Mouse (Mus musculus): ENCODE results near the gene Ttll1.
"Not testable (repeated sequence)": the region's sequence is repeated elsewhere in the genome, so short reads cannot be mapped to it uniquely, and the experiment has no call there.

The Ttll1 gene

DNA sequence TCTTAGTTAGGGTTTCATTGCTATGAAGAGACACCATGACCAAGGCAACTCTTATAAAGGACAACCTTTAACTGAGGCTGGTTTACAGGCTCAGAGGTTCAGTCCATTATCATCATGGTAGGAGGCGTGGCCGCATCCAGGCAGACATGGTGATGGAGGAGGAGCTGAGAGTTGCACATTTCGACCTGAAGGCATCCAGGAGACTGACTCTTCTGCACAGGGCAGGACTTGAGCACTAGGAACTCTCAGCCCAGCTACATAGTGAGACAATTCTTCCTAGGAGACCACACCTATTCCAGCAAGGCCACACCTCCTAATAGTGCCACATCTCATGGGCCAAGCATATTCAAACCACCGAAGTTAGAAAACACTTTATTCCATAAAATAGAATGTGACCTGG, 30.9 kb downstream of the Ttll1 start:
- no peak for DNase-seq

DNA sequence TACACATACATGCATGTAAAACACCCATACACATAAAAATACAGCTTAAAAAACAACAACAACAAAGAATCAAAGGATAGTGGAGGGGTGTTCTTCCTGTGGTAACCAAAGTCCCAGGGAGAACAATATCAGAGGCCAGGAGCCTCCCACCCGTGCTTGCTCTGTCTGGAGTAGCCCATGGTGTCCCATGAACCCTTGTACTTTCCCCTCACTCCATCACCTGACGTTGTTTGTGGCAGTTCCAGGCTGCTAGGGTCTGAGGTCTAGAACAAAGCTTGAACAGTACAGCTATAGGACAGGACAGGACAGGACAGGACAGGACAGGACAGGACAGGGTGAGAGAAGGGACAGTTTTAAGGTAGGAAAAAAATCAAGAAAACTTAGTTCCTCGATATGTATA, 32.6 kb downstream of the Ttll1 start:
- DNase-seq = no peak

- DNase-seq = no peak
Observed at GRCm38 (mm10) chr15:83476593-83477273, 34.0 kb downstream of the Ttll1 start.

GRCm38 (mm10) chr15:83474466-83474836, 36.2 kb downstream of the Ttll1 start:
- DNase-seq = no peak

DNA sequence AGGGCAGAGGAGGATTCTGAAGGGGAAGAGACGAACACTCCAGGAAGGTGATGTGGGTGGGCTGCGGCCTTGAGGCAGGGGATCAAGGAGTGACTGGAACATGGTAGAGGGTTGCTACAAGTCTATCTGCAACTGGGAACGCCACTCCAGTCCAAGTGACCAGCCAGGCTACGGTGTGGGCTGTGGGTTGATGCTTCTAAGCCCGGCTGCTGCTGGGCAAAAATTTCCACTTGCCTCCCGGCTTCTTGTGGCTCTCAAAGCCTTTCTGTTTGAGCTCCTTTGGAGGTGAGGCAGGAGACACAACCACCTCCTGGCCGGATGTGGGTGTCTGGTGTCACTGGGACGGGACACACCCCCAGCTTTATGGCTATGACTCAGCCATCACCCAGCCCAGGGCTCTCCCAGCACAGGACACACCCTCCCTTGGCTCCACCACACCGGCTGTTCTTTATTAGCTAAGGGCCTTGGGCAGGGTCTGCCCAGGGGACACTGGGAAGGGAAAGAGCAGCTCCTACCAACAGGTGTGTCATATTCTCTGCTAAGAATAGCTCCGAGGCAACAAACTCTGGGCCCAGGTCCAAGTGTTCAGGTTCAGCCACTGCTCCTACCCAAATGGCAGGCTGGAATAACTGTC, 36.7 kb downstream of the Ttll1 start:
- no peak for DNase-seq

GRCm38 (mm10) chr15:83473251-83473650, 37.4 kb downstream of the Ttll1 start:
- DNase-seq = no peak

GRCm38 (mm10) chr15:83471476-83471875, 39.2 kb downstream of the Ttll1 start:
- no peak for DNase-seq

DNA sequence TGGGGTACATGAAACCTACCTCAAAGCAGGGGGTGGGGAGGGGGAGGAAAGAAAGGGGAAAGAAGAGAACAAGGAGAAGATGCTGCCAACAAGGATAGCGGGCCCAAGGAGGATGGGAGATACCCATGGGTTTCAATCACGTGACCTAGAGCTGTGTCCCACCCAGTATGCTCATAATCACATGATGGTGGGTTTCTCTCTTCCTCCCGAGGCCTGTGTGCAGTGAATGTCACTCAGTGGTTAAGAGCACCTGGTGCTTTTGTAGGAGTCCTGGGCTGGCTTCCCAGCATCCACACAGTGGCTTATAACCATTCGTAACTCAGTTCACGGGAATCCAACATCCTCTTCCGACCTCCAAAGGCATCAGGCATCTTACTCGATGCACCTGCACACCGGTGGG, 40.2 kb downstream of the Ttll1 start:
- DNase-seq = no peak

DNA sequence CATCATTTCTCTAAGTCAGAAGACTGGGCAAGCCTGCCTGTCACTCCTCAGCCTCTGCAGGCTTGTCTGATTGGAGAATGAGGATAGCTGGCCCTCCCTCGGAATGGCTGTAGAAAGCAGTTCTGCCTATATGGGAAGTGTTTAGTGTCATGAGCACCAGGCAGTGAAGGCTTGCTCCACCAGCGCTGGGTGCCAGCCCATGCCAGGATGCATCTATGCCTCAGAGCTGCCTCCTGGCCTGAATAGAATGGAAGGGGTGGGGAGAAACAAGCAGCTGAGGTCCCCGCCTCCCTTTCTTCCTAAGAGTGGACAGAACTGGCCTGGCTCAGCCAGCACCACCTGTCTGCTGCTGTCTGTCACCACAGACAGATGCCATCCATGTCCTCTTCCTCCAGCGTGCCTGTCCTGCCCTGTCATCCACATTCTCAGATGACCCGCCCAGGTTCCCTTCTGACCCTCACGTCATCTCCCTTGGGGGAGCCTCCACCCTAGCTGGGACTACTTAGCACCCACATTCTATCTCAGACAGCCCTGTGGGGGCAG, 41.3 kb downstream of the Ttll1 start:
- DNase-seq = no peak

DNA sequence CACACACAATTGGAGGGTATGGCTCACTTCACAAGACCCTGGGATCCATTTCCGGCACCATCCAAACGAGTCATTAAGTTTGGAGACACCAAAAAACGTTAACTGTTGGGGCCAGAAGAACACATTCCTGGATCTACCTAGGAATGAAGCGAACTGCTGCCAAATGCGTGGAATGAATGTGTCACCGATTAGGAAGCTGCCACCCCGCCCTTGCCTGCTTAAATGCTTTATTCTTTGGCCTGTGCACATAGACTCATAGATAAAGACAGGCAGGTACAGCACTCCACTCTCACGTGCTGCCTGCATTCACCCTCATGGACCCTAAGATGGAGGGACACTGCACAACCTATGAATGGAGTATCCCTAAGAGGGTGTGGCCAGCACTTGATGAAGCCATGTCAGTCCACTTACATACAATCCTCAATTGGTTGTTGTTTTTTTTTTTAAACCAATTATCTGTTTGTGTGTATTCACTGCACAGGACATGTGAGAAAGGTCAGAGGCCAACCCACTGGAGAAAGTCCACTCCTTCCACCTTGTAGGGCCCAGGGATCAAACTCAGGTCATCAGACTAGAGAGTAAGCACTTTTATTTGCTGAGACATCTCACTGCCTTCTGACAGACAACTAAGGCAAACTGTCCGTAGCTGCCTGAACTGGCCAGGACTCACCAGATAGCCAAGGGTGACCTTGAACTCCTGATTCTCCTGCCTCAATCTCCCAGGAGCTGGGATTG, 43.3 kb downstream of the Ttll1 start:
- no peak for DNase-seq

DNA sequence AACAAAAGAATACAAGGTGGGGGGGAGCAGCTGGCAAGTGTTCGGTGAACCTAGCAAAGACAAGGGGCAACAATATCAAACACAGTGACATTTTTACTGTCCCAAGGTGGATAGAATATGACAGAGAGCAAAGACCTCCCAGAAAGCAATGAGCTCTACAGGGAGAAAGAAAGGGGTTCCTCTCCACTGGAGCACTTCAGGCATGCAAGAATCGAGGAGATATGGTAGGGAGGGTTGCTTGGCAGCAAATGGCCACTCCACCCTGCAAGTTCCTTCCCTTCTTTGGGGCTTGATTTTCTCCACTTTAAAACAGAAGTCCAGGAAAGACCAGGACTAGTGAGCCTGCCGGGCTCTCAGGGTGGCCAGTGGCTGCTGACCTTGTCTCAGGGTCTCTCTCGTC, 44.4 kb downstream of the Ttll1 start:
- DNase-seq = no peak

- DNase-seq = no peak
Observed at GRCm38 (mm10) chr15:83464905-83465650, 45.6 kb downstream of the Ttll1 start.

DNA sequence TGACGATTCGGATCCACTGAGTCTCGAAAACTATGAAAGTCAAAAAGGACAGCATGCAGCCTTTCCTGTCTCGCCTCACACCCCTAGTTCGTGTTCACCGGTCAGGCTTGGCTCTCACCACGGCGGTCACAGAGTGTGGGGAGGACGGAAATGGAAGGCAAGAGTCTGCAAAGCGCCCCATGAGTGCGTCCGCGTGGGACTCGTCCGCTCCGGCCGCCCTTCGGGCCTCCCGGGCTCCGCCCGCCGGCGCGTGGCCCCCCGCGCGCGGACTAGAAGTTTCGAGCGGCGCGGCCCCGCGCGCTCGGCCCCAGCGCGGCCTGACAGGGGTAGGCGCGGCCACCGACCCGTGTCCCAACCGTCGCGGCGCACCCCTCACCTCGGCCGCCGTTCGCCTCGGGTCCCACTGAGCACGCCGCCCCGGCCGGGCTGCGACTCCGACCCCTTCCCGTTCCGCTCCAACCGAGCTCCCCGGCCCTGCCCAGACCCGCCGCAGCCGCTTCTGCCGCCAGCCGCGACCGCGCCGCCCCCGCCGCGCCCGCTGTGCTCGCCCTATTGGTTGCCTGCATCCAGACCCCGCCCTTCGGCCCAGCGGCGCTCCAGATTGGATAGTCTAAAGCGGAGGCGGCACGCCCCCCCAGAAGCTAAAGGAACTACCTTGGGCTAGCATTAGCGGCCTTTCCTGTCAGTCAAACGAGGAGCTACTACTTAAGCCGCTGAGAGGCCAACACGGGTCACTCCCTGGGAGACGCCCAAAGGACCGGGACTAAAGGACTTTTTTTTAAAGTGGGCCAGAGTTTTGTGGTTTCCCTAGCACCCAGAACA, 46.4 kb downstream of the Ttll1 start, which contains the start of gene Pacsin2:
Pacsin2 (minus strand) TSS at position 524 of the 822 bp plus-strand sequence.
- peak; percentile 64 for DNase-seq

DNA sequence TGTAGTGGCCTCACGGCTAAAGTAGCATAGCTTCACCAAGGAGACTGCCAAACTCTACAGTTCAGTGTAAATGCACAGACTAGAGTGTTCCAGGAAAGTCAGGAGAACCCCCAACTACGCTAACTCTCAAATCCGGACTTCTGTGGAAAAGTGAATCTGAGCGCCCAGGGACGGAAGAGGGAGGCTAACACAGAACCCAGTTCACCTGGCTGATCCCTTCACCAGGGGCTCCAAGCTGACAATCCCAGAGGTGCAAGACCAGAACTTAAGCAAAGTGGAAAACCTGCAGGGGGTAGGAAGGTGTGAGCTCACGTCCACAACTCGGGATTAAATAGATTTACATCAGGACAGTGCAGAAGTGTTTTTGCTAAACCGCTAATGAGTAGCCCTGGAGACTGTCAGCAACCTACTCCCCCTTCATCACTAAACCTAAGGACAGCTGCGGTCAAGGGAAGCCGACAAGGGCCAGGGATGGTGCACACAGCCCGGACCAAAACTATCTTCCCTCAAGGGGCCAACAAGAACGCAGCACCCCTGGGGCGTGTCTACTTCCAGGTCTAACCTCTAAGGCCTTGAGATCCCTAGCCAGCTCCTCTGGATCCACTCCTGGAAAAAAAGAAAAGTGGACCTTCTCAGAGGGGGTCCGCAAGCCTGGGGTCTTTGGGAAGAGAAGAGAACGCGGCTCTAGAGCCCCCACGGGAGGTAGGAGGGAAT, 47.2 kb downstream of the Ttll1 start:
- DNase-seq = no peak

GRCm38 (mm10) chr15:83462349-83462748, 48.3 kb downstream of the Ttll1 start:
- DNase-seq = not testable (repeated sequence)

DNA sequence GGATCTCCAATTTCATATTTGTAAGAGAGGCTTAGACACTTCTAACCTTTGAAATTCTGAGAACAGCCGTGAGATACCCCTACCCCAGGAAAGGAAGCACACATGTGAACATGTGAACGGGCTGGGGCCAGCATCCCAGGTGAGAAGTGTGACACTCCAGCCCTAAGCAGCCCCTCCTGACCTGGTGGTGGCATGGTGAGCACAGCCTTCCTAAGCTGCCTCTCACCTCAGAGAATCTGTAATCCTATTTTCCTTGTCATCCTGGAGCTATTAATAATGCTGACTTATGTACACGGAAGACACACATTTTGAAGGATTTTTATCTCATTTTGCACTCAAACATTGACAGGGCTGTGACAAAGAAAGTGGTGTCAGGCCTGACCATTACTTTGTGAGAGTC, 49.8 kb downstream of the Ttll1 start:
- DNase-seq = no peak

DNA sequence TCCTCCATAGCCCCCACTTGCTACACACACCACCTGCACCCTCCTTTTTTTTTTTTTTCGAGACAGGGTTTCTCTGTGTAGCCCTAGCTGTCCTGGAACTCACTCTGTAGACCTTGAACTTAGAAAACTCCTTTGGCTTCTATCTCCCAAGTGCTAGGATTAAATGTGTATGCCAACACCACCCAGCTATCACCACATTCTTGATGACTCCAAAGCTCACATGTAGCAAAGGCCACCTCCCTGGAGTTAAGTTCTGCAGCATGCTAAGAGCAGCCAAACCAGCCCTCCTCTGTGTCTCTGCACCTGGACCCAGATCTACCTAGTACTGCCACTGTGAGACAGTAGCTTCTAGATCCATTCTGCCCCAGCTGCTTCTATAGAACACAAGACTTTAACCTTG, 53.2 kb downstream of the Ttll1 start:
- DNase-seq = no peak

GRCm38 (mm10) chr15:83455637-83456036, 55.1 kb downstream of the Ttll1 start:
- no peak for DNase-seq

DNA sequence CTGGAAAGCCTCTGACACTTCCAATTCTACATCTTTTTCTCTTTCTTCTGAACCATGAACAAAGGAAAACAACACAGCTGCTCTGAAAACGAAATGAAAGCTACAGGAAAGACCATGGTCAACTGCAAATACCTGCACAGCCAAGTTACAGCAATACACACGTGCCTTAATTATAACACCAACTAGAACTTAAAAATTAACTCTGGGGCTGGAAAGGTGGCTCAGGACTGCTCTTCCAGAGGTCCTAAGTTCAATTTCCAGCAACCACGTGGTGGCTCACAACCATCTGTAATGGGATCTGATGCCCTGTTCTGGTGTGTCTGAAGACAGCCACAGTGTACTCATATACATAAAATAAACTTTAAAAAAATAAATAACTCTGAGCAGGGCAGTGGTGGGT, 55.7 kb downstream of the Ttll1 start:
- no peak for DNase-seq

DNA sequence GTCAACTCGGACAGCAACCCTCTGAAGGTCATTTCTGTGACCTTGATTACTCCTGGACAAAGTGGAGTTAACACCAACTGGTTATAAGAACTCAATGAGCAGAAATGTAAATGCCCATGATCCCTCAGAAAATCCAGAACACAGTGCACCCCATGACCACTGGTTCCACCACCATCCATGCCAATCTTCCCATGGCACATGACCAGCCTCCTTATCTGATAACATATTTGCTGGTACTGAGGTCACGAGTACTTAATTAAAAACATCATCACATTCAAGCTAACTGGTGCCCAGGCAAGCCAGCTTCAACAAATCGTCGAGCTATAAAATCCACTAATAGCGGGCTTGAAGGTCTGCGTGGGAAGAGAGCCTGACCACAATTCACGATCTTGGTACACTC, 56.3 kb downstream of the Ttll1 start:
- no peak for DNase-seq

DNA sequence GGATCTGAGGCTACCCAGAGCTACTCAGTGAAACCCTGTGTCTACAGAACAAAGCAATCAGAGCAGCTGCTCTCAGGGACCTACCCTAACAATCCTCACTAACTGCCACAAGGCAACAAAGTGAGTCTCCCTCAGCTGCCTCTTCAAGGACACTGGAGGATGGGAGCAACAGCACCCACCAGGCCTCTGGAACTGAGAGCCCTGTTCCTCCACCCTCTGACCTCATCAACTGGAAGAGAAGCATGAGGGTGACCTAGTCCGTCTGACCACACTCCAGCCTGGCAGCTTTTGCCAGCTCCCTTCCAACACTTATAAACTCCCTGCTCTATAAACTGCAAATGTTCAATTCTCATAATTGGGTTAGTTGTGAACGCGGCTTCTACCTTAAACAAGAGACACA, 56.8 kb downstream of the Ttll1 start:
- DNase-seq = no peak

Measured in cerebellum, adult 11 months (tissue).